Mouse (Mus musculus) 416B (cell line): ENCODE data around the gene Nos1ap.
A peak's percentile ranks its signal among the peaks of the same experiment; 100 is the strongest.

Source experiments
- DNase-seq: peaks from one replicate; pipeline ENCODE4 v3.0.0; 2011; ENCODE audit warnings: low read depth

Nos1ap gene

DNA sequence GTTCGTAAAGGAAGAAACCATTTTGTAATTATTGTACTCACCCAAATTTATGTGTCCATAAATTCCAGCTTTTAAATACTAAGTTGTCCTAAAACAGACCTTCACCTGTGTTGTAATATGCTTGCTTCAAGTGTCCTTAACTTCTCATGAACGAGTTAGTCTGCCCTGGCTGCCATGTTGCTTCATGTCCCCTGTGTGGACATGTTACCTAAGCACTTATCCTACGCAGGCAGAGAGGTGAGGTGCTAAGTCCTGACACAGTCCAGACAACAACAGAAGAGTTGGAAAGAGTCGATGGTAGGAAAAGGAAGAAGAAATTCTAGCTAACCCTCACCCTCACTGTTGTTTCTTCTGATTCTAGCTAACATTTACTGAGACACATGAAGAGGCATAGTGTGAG, 43.4 kb downstream of the Nos1ap start:
- no peak for DNase-seq

DNA sequence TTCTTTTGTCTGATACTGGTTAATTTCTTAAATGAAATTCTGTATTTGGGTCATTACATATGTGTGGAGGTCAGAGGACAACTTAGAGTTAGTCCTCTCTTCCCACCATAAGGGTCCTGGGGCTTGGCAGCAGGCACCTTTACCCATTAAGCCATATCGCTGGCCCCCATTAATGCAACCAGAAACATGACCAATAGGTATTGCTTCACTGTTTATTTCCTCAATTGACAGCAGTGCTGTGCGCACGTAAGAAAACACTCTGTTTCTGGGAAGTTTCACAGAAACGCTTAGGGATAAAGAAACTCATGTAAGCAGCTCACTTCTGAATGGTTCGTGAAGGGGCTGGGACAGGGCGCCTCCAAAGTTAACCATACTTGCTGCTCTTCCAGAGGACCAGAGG, 44.4 kb downstream of the Nos1ap start:
- DNase-seq, result no peak

DNA sequence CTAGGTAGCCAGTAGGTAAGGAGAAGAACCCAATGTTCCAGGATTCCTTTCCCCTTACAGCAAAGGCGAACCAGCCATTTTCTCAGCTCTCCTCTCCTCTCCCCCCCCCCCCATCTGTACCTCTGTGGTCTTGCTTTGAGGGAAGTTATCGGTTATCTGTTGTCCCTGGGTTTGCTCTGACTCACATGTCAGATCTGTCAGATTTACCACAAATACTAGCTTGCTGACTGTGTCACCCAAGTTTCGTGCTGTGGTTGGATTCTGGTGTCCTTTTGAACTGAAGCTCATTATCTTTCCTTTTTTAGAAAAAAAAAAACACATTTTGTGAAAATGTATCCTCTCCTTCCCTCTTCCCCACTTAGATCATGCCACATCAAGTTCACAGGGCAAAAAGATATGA, 50.2 kb downstream of the Nos1ap start:
- peak; percentile 98 for DNase-seq

DNA sequence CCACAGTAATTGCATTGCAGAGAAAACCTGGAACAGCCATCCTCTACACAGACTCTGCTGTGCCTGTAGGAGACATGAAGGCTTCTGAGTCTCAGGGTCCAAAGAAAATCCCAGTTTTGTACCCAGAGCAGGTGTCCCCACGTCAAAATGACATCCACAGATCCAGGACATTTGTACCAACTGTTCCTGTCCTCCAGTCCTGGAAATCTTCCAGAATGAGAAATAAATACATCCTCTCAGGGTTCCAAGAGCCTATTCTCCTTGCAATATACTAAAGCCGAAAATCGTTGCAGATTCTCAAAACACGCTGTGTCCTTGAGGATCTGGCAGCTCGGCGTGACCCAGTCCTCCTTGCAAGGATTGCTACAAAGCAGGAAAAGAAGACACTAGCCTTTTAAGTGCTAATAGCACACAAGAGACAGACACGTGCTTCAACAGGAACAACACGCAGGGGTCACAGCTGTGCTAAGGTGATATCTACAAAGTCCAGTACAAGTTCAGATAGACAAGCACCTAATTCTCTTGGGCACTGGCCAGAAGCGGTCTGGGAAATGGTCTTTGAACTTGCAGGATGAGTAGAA, 51.1 kb downstream of the Nos1ap start:
- no peak for DNase-seq

DNA sequence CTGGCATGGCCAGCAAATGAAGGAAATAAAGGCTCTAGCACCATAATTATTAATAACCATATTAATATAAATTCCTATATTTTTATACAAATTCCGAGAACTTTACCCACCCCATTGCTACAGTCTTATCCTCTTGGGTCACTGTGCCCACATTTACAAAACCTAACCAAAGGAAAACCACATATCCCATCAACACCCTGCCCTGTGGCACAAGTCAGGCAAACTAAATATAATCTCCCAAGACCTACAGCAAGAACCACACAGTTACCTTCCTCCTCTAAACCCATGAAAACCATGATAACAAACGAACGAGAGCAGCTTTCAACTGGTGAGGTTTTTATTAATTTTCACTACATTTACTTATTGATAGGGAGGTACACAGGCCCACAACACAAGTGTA, 53.3 kb downstream of the Nos1ap start:
- DNase-seq, result peak; percentile 92

DNA sequence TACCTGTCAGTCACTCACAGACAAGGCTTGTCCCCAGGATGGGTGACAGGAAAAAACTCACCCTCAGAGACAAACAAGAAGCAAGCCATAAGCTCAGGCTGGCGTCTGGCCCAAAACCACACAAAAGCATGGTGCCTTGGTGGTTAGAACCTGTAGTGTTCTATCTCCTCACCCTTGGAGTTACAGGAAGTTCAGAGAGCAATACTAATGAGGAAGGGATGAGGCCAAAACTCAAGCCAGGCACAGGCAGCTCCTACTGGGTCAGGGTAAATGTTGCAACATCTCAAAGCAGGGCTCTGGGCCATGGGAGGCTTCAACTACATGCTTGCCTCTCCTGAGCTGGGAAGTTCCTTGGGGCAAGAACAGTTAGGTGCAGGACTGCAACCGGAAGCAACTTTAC, 54.4 kb downstream of the Nos1ap start:
- DNase-seq, result peak; percentile 97

DNA sequence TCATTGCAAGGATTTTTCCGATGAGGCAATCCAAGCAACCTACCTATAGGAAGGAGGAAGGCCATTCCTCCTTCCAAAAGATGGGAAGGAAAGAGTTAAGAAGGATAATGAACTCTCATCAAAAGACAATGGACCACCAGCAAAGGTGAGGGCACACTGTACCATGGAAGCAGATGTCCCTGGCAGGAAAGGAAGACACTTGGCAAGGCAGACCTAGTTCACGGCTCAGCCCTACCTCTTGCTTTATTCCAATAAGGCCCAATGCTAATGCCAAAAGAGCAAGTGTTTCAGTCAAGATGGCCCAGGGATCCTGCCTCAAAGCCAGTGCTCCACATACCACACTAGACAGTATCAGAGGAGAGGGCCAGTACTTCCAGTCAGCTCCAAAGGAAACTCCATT, 58.4 kb downstream of the Nos1ap start:
- no peak for DNase-seq

DNA sequence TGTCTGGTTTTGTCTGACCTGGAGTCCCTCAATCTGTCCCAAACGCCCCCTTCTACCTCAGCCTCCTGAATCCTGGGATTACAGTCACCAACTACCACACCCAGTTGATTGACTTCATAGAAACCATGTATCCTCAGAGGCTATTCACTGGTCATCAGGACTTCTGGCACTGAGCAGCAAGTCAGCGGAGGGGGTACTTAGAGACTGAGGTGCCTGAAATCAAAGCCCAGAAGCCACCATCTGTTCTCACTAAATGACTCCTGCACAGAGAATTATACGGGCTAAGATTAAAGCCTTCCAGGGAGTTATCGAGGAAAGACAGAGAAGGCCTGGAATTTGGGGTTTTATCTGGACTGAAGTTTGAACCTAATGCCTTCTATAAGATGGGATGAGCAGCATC, 59.2 kb downstream of the Nos1ap start:
- no peak for DNase-seq

DNA sequence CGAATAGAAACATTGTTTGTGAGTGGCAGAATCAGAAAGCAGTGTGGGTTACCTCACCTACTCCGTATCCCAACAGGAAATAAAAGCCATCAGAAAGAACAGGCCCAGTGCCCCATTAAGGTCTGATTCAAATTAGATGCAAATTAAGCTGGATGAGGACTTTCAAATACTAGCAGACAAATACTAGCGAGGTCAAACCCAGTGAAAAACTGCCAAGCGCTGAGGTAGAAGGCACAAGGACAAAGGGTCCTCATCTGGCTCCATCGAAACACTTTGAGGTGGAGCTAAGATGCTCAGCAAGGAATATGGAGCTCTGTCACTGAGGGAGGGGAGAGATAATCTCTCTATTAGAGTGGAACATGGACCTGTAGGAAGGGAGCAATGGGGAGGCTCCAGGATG, 66.8 kb downstream of the Nos1ap start:
- DNase-seq, result no peak

DNA sequence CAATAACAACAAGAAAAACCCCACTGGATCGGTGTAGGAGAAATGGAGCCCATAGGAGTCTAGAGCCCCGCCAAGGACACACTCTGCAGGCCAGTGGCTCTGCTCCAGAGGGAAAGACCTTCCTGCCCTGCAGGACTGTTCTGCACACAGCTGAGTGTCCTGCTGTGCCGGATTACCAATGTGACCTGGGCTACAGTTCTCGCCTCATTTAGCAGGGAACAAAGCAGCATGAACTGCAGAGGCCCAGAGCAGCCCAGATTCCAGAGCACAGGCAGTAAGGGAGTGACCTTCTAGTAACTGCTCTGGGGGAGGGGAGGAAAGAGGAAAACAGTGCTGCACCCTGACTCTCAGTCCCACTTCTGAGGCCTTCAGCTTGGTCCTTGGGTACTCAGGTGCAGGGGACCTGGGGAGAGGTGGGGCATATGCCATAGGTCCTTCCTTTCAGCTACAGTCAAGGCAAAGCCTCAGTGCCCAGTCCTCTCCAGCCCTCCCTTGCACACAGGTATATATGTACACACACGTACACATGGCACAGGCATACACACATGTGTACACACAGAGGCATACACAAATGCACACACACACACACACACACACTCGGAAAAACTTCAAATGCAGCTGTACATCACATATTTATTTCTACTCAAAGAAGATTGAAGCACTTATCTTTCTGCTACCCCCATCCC, 68.0 kb downstream of the Nos1ap start:
- no peak for DNase-seq

DNA sequence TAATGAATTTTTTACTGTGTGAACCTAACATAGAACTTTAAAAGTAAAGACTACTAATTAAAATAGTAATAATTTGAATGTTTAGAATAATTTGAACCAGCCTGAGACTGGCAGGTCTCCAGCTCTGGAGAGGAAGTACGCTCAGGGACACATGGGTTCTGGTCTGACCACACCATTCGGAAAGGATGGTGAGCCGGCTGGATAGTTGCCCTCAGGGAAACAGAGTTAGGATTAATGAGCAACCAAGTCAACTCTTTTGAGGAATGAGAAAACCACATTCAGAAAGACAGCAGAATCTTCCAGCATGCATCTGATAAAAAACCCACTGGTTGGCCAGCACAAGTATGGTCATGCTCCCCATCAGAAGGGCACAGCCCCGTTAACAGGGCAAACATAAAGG, 69.5 kb downstream of the Nos1ap start:
- no peak for DNase-seq

DNA sequence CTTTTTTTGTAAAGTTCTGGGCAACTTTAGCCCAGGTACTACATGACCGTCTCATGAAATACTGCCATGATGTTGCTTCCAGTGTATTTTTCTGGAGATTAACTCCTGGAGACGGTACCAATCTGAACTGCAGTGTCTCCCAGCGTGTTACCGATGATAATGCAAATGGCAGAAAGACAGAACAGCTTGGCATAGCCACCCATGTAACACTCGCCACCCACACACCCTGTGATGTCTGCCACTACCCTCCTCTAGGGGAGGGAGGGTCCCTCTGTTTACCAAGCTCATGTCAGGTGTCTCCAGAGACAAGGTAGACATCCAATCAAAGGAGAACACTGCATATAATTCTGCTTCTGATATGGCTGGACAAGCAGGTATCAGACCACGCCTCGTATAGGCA, 70.0 kb downstream of the Nos1ap start:
- no peak for DNase-seq

DNA sequence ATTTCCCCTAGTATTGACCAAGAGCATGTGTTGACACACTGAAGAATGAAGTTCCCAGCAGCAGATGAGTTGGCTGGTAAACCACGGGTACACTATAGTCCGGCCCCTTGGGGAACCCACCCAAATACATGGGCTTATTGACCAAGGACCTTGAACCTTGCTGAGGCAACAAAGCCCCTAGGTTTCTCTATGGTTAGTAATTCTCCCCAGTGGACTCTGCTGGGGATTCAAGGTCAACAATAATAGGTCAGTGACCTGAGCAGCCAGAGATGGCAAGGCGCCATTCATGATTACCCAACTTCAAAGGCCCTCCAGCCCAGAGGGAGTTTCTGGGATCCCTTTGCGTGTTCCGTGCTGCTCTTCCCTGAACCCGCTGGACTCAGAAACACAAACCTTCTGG, 73.5 kb downstream of the Nos1ap start:
- DNase-seq, result no peak

DNA sequence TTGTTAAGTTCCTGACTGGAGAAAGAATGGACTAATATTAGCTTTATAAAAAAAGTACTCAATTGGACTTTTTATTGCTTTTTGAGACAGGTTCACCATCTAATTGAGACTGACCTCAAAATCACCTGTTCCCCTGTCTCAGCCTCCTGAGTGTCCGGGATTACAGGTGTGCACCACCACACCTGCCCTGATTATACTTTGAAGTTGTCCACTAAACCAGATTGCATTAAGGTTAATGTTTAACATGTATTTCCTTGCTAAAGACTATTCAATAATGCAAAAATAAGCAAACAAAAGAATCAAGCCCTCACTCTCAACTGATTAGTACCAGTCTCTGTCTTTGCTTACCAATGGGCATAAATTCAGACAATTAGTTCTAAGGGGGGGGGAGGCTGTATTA, 74.2 kb downstream of the Nos1ap start:
- DNase-seq, result no peak

DNA sequence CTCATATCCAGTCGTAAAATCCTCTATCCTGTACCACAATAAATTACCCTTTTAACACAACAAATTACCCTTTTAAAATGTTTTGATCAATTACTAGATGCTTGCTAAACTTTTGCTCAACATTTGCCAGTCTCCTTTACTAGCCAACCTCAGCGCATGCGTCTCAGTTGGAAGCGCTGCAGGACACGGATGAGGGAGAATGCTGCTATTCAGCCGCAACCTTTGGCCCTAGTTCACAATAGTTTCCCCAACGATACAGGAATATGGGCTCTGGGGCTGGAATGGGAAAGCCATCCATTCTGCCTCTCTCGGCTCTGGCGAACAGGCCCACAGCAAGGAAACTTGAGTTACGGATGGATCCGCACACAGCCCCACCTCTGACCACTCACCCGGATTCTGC, 75.4 kb downstream of the Nos1ap start:
- no peak for DNase-seq

DNA sequence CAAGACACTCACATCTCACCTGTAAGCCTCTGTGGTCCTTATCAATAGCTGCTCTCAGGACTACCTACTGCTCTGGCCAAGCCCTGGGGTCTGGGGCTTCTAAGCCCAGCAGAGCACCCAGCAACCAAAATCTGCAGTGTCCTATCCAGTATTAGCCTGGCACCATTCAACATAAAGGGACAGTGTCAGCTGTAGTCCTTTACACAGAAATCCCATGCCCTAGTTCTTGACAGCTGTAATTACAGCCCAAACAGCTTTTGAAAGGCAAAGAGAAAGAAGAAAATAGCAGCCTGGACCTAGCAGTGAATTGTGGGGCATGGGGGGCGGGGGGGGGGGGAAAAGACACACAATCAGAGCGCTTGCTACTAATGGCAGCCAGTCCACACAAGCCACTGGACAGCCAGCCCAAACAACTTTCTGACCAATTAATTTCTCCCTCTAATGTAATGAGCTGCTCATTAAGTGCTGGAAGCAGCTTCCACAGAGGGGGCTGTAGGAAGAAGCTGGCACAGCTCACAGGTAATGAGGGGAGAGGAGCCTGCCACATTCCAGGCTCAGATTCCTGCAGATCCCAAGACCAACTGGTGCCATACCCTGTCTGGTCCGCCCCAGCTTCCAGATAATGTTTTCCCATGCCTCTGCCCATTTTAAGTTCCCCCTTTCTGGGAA, 77.1 kb downstream of the Nos1ap start:
- DNase-seq, result no peak

DNA sequence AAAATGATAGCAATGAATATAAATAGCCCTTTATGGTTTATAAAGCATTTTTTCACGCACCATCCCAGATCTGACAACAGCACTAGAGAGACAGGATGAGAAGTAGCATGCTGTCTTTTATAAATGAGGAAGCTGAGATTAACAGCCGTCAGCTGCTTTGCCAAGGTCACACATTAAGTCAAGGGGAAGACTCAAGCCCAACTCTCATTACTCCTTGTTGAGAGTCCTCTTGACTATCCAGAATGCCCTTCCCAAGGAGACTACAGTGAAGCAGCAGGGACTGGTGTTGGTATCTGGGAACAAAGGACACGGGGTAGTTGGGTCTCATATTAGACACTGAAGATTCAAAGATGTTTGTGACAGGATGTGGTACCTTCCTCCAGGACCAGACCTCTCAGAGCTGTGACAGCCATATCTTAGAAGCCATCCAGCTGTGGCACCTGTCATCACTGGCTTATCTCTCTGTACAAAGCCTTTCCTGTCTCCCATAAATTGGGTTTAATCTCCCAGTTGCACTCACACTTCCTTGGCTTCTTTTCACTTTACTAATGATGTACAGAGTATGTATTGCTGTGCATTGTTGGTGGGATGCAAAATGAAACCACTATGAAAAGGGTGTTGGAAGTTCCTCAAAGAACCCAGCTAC, 78.9 kb downstream of the Nos1ap start:
- peak; percentile 94 for DNase-seq

DNA sequence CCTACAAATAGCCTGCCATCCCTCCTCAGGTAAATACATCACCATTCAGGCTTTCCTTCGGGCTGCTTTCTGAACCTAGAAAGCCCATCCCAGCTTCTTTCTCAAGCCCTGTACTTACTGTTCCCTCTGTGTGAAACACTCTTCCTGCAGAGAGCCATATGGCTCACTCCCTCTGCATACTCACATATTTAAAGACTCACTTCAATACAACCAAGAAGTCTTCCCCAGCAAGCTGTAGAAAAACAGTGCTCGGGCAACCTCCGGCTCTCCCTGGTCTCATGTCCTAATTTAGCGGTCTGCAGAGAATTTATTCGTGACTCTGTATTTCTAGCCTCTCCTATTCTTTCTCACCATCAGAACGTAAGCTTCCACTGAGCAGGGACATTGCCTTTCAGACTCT, 83.4 kb downstream of the Nos1ap start:
- no peak for DNase-seq

DNA sequence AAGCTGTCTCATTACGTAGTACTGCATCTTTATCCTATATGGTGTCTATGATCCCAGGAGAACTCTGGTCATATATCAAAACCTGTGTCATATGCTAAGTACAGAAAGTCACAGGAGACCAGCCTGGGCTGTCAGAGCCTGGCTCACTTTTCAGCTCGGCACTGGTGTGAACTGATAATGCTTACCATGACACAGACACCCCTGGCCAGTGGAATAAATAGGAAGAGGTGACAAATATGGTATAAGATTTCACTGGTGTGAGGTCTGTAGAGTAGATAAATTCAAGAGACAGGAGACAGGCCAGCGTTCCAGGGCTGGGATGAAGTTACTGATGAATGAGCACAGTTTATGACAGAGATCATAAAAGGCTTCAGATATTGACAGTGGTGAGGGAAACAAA, 84.6 kb downstream of the Nos1ap start:
- no peak for DNase-seq

DNA sequence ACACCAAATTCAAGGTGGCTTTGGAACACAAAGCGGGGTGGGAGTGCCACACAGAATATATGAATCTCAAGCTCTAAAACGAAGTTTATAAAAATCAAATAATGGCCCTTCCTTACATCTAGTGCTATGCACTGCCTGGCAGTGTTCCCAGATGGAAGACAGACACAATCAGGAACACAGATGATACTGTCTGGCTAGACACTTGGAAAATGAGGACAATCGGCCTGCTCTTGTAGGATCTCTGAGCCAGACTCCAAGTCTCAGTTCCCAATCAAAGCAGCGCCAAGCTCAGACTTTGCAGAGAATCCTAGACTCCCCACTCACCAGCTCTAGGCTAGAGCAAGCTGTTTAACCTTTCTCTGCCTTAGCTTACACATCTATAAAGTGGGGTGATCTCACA, 85.3 kb downstream of the Nos1ap start:
- DNase-seq, result no peak

DNA sequence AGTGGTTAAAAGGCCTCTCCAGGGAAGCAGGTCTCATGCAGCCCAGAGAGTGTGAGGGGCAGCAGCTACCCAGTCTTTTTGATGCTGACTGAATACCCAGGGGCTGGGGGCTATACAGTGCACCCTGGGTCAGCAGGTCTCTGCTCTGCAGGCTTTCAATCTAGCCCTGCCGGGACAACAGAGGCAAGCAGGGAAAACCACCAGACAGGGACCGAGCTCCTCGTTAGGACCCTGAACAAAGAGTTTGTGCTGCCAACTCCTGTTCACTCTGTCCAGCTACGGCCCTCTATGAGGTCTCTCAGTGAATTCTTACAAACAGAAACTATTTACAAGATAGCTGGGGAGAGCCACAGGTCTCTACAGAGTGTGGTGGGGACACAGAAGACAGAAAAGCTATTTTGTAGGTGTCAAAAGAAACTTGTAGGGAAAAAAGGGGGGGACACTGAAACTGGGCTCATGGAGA, 86.4 kb downstream of the Nos1ap start:
- no peak for DNase-seq

DNA sequence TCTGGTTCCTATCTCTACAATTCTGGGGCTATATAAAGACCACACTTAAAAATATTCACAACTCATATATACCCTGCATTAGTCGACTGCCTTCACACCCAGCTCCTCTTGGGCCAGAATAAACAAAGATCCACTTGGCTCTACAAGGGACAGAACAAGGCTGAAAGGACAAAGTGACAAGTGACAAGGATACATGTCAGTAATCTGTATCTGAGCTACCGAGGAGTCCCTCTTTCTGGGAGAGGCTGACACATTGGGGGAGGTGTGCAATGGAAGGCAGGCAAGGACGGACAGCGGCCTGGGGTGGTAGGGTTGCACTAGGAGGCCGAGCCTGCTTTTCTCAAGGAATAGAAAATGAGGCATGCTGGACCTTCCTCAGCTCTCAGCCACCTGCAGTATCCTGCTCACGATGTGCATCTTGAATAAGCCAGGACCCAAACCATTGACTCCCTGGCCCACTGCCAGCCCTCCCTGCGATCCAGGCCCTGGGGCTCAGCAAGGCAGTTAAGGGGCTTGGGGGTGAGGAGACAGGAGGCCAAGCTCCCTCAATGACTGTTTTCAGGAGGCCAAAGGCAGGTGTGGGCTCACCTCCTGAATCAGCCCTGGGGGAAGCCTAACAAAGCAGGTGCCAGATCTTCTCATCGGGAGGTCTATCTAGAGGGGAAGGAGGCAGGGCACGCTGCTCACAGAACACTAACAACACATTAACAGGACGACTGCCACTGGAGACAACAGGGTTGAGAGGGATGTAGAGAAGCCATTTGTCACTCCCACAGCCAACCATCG, 87.0 kb downstream of the Nos1ap start:
- DNase-seq, result no peak
